Mouse (Mus musculus): ENCODE data around the gene Duxbl3.
"Not testable (repeated sequence)": the region's sequence is repeated elsewhere in the genome, so short reads cannot be mapped to it uniquely, and the experiment has no call there.

- not testable (repeated sequence) for TF ChIP-seq CTCF, EP300 (IDR thresholded peaks at IDR 0.05; ENCODE audit: low read depth)
Measured at GRCm38 (mm10) chr14:26216233-26217000, 41.3 kb upstream of the Duxbl3 start.

Measured in heart, postnatal 0 days (tissue).